Mouse (Mus musculus) gastrocnemius, postnatal 10 days (tissue): ENCODE measurements around the gene AC109138.7. TPM values are rescaled to one million over a fixed set of nuclear protein-coding genes. Genes with fewer than 3 reads are reported as not detected.
A peak's percentile ranks its signal among the peaks of the same experiment; 100 is the strongest.

Source experiments
- DNase-seq: peaks from one replicate; pipeline ENCODE4 v3.0.0; 2021; ENCODE audit warnings: mixed read lengths
- long read RNA-seq, 2 experiments: library from polyadenylated mRNA; stranded (forward); transcript quantifications; one replicate each; pipeline ENCODE4 v2.0.0; 2021
- total RNA-seq, 2 experiments: library from RNA; stranded (reverse); gene quantifications; 2 replicates each; pipeline ENCODE4 v1.2.3; 2021

AC109138.7 gene
- not detected for total RNA-seq
- long read RNA-seq, experiment 1: 0 reads
- long read RNA-seq, experiment 2: 0 reads

DNA sequence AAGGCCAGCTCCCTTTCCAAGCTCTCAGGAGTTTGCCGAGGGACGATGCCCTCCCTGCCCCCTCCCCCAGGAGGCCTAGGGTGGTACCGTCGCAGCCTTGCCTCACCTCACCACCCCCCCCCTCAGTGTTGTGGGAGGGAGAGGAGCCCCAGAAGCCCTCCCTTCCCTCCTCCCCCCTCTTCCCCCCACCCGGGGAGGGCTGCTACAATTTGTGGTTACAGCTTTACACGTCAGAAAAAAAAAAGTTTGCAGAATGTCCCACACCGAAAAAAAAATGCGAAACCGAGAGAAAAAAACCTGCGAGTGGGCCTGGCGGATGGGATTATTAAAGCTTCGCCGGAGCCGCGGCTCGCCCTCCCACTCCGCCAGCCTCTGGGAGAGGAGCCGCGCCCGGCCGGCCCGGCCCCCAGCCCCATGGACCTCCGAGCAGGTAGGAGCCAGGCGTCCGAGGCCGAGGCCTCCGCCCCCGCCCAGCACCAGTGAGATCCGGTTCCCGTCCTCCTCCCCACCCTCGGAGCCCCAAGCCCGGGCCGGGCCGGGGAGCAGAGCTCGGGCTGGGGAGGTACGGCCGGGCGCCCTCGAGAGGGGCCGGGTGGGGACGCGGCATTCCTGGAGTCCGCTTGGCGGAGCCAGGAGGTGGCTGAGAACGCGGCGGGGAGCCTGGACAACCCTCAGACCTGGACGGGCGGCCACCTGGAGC lies at the start of gene AC109138.7, which contains the start of gene Clcf1:
Gene AC109138.7, plus strand, starts transcription at position 287 of the 700 bp plus-strand sequence.
Gene Clcf1, plus strand, starts transcription at position 168 of the 700 bp plus-strand sequence.
- DNase-seq: peak; percentile 49

DNA sequence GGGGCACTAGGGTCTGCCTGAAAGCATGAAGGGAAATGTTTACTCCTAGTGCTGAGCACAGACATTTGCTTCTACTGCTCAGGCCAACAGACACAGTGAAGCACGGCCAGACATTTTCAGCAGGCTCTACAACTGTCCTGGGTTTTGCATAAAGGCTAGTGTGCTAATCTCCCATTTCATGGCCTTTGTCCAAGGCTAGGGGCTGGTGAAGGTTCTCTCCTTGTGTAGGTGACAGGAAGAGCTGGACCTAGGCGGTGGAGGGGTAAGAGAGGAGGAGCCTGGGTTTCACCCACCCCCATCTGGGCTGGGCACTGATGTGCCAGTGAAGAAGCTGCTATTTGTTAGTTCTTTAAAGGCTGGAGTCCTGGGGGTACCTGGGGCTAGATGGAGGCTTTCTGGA lies 49.4 kb upstream of the AC109138.7 start:
- no peak for DNase-seq

DNA sequence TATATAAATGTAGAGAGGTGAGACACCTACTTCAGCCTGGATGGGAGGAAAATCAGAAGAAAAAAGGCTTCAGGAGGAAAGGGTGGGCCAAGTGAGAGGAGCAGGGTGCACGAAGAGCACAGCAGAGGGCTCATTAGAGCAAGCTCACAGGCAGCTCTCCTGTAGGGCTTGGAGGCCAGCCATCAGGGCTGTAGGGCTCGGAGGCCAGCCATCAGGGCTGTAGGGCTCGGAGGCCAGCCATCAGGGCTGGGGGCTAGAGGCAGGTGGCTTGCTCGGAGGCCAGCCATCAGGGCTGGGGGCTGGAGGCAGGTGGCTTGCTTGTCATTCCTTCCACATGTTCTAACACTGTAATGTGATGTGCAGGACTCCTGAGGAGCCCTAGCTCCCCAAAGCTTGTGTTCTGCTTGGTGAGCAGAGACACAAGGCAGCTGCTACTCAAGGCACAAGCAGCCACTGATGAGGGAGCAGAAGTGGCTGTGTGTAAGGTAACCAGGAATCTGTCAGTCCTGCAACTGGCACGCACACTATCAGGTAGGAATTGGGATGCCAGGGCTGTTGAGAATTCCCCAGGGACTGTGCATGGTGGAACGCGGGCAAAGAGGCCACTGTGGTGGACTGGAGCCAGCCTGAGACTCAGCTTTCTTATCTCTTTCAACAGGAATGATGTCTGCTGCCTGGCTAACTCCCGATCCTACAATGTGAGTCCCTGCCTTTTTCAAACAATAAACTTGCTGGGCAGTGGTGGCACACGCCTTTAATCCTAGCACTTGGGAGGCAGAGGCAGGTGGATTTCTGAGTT lies 47.3 kb upstream of the AC109138.7 start:
- no peak for DNase-seq

DNA sequence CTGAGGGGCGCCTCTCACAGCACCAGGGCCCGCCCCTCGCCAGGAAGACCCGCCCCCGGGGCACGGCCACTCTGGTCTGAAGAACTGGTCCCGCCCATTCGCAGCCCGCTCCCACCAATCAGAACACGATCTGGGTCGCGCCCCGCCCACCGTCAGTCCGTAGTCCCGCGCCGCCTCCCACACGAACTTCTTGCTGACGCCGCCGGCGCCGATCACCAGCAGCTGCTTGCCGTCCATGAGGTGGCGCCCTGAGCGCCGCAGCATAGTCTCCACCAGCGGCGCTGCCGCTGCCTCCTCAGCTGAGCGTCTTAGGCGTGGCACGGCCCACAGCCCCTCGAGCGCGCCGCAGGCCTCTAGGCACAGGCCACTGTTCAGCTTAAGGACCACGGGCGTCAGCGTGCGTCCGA lies 44.8 kb upstream of the AC109138.7 start:
- peak; percentile 99 for DNase-seq

DNA sequence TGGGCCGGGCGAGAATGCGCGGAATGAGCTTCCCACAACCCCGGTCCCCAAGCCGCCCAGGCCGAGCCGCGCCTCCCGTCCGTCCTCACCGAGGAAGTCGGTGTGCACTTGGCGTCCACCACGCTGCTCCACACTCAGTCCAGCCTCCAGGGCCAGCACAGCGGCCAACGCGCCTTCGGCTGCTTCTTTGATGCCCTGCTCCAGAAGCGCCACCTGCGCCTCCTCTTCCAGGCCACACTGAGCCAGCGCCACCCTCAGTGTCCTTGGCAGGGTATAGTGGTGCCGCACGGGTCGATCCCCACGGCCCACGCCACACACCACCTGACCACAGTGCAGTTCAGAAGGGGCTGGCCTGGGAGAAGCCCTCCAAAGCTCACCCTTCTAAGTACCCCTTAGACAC lies 44.3 kb upstream of the AC109138.7 start:
- no peak for DNase-seq

DNA sequence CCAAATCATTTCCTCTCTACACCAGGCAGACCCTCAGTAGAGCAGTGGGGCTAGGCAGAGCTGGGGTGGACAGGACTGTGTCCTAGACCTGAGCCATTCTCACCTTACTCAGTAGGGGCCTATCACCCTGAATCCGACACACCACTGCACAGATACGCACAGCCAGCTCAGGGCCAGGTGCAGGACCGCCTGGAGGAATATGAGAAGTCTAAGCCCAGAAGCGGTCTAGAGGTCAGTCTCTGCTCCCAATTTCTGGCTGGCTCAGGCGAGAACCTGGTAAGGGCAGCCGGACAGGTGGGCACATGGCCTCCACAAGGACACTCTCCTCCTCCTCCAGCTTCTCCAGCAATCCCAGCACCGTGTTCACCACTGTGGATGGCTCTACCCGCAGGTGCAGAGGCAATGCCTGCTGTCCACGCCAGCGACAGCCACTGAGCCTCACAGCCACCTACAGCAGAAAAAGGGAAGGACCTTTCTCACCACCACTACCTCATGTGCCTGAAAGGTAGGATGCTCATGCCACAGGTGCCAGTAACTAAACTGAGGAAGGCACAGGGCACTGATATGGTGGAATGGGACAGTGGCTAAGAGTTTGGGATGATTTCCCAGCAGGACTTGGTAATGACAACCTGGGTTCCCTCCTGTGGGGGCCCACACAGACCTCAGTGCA lies 43.3 kb upstream of the AC109138.7 start:
- no peak for DNase-seq

DNA sequence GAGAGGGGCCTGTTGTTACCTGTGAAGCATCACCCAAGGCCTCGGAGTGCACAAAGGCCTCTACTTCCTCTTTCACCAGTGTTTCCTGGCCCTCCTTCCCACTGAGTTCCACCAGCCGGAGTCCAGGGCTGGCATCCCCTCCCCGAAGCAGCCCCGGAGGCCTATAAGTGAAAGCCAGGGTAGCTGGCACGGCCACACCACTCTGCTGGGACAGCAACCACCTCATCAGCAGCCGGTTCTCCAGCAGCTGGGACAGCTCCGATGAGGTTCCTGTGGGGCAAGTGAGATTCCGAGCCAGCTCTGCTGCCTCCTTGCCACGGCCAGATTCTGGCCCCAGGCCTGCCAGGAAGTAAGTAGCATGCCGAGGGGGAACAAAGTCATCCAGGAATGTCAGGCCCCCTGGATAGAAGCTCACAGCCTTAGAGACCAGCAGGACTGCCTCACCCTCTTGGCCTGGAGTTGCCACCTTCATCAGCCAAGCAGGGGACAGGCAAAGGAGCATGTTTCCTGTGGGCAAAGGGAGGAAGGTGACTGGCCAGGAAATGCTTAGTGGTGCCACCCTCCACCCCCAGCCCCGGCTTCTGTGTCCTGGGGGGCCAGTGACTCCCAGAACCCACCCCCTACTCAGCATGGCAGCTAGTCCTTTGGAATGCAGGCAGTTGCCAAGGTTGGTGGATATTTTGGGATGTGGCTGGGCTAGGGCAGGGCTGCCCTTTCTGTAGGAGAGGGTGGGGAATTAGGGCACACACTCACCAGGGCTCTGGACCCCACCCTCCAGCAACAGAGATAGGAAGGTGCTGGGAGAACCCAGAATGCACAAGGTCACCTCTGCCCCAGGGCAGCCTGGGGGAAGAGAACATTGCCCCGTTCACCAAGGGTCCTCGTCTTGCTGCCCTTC lies 42.5 kb upstream of the AC109138.7 start:
- peak; percentile 63 for DNase-seq

DNA sequence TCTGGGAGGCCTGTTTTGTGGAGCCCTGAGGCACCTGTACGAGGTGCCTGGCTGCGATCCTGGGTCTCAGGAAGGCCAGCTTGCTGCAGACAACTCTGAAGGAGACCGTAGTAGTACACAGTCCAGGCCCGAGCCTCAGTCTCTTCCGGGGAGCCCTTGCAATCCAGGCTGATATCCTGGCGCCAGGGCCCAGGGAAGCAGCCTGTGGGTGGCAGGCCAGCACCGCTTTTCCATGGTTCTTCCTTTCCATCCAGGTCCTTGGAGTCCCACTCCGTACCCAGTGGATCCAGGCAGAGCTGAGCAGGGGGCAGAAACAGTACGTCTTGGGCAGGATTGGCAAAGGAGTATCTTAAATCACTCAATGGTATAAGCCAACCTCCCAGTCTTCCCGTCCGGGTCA lies 41.2 kb upstream of the AC109138.7 start:
- DNase-seq: no peak

DNA sequence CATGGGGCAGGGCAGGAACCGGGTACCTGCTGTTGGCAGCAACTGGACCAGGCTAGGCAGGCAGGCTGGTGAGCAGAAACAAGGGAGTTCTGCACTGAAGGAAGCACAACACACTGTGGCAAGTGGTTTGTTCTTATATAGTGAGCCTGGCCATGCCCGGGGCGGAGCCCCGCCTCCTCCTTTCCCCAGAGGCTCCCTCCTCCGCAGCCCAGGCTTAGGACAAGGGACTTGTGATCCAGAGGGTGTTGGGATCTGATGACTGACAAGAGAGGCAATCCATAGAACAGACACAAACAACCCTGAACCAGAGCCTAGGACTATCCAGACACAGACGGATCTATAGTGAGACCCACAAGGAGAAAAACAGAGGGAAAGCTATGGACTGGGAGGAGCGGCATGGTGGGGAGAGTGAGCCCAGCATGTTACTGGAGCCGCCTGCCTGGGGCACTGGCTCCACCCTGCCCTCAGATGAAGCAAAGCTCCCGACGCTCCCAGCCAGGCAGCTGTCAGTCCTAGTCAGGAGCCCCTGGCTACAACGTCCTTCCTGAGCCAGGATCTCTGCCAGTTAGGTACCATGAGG lies 38.7 kb upstream of the AC109138.7 start, which contains the start of gene Carns1:
Gene Carns1, minus strand, starts transcription at position 112 of the 580 bp plus-strand sequence.
- peak; percentile 50 for DNase-seq

DNA sequence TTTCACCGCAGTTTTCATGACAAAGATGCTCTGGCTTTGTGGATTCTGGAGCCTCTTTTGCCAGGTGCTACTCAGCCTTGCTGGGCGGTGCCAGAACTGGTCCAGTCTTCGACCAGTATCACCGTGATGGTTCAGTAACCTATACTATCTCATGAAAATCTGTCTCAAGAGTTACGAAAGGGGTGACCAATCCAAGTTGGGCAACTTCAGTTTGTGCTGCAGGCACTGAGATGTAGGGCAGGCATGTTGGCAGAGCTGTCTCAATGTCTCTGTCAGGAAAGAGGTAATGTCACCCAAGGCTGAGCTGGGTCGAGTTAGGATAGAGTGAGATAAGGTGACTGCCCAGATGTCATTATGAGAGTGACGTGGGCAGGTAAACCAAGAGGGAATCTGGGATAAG lies 33.7 kb upstream of the AC109138.7 start:
- DNase-seq: no peak

DNA sequence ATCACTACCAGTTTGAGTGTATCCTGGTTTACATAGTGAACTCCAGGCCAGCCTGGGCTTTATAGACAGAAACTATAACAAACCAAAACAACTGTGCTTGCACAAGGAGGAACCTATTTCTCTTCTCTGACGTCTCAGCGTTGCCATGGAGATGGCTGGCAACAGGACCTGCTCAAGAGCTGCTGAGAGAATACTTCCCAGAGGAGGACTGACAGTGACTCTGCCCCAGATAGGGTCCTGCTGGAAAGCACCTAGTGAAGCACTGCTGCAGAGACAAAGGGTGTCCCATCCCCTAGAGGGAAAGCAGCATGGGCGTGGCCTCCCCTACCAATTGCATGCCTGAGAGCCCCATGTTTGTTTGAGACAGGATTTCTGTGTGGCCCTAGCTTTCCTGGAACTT lies 32.3 kb upstream of the AC109138.7 start:
- DNase-seq: no peak

DNA sequence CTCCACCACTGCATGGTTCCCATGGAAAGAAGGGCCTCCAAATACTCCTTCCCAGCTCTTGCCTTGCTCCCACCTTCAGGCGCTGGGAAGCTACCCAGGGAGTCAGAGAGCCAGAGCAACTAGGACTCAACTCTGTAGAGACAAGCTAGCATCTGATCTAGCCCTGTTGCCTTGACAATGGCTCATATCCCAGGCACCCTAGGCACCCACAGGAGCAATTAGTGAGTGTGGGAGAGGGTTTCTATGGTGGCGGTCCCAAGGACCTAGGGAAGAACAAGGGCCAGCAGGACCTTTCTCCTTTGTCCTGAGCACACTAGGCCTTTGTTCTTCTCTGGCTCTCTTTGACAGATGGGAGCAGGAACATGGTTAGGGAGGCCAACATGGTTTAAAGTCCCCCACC lies 30.5 kb upstream of the AC109138.7 start:
- DNase-seq: no peak

DNA sequence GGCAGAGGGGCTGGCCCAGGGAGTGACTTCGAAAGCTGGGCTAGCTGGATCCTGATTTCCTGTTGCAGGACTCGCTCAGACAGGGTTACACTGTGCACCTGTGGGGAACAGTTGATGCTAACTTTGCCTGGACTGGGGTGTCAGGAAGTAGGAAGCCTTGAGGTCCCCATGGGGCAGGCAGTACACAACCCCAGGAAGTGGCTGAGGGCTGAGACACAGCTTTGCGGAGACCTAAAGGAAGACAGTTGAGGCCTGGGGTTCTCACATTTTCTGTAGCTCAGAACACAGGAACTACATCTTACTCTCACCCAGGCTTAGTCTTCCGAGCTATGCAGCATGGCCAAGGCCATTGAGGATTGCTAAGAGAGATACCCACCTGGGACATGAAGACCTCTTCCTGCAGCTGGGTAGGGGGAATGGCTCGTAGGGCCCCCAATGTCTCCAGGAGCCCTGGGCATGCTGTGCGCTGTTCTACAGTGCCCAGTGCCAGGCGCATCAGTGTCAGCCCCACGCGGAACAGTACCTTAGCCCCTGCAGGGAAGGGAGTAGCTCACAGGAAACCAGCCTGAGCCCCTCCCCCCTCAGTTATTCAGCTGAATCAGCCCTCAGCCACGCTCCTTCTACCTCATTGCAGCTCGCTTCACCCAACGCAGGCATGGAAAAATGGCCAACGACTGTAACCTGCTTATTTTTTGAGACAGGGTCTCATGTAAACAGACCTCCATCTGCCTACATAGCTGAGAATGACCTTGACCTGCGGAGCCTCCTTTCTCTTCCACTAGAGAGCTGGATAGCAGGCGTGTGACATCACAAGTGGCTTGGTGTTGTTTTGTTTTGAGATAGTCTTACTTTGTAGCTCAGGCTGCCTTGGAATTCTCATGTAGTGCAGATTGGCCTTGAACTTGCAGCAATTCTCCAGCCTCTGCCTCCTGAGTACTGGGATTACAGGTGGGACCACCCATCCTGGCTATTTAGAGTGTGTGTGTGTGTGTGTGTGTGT lies 28.9 kb upstream of the AC109138.7 start:
- no peak for DNase-seq

DNA sequence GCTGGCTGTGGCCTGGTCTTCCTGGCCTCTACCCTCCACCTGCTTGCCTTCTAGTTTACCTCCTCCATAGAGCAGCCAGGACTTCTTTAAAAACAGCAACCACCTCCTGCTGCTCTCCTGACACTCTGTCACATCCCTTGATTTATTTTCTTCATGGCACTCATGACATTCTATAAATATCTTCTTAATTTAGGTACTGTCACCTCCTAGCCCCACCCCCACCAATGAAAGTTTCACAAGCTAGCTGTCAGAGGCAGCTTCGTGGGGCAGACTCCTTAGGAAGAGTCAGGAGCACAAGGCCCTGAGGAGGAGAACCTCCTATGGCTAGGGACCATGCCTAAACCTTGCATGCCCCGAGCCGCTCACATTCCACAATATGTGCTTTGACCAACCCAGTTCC lies 26.9 kb upstream of the AC109138.7 start:
- DNase-seq: no peak

DNA sequence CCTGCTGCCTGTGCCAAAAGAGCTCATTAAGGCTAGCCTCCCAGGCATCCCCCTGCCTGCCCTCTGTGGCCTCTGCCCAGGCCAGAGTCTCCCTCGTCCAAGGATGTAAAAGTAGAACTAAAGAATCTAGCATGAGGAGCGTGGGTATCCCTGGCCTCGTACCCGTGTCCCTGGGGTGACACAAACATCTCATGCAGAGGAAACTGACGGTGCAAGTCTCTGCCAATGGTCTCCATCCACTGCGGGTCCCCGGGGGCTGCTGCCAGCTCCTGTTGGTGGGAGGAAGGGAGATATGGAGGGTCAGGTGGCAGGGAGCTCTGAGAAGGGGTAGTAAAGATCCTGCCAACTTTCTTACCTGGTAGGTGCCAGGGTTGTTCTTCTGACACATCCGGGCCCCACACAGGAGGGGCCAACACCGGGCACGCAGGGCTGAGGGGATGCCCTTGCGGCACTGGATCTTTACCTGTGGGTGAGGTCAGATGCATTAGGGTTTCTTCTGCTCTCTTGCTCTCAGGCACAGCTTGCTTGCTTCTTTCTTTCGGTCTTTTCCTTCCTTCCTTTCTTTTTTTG lies 25.0 kb upstream of the AC109138.7 start:
- DNase-seq: no peak

DNA sequence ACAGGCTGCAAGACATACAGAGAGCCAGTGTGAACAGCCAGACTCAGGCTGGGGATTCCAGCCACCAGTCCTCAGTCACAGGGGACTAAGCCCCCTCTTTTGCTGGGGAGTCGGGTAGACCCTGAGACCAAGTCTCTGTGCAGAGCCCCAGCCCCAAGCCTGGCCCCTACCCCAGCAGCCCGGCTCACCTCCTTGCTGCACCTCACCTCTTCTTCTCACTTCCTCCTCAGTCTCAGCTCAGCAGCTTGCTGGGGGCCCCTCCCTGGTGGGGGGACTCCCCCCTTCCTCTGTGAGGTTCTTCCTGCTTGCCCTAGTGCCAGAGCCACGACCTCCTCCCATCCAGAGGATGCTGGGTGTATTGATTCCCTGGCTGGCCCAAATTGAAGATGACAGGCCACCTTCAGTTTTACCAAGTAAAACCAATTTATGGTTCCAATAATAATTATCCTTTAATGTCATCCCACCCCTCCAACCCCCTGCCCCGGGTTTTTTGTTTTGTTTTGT lies 23.3 kb upstream of the AC109138.7 start, which contains the start of gene Tbc1d10c:
Gene Tbc1d10c, minus strand, starts transcription at position 454 of the 504 bp plus-strand sequence.
- DNase-seq: no peak

DNA sequence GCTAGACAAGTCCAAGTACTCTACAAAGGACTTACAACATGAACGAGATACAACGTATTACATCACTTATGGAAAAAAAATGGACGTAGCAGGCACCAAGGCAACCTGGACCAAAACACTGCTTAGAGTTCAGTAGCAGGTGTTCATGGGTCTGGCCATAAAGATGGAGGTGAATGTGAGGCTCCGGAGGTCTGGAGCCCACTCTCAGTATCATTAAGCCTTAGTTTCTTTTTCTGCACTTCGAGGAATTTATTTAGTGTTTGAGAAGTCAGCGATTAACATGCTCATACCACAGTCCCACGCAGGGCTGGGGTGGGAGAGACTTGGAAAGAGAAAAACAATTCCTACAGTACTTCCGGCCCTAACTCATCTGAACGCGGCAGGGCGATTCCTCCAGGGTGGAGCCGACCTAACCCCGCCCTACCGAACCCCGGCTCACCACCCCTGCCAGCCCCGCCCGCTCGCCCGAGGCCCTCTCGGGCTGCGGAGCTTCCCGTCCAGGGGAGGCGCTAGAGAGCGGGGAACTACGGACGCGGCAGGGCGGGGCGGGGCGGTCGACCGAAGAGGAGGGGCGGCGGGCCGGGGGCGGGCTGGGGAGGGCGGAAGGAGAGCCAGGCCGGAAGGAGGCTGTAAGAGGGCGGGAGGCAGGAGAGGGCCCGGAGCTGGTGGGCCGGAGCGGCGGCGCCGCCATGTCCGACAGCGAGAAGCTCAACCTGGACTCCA lies 22.5 kb upstream of the AC109138.7 start, which contains the start of gene Ppp1ca:
Gene Ppp1ca, plus strand, starts transcription at position 538 of the 723 bp plus-strand sequence.
- peak; percentile 99 for DNase-seq

DNA sequence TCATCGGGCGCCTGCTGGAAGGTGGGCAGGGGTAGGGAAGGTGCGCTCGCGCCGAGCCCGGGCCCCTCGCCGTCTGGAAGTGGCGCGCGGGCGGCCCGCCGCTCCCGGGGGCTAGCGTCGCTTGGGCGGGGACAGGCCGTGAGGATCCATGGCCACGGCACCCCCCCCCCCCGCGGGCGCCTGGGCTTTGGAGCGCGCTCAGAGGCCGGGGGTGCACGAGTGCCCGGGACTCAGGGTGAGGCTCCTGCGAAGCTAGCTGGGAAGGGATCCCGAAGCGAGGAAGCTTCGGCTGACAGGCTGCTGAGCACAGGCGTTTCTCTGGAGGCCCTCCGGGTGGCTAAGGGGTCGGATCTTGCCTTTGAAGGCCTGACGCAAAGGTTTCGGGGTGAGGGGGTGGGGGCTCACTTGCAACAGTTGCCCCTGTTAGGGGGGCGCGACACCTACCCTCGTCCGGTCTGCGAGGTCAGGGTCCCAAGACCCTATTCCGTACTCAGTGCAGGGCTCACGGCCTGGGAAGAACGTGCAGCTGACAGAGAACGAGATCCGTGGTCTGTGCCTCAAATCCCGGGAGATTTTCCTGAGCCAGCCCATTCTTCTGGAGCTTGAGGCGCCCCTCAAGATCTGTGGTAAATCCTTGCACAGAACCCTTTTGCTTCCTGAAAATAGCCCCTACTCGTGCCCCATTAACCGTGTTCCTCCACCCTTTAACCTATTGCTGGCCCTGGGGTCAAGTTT lies 21.7 kb upstream of the AC109138.7 start:
- no peak for DNase-seq
